Mouse (Mus musculus) small intestine, adult 2 months (tissue): Measurements from ENCODE around the gene Kcng1. TPM values are rescaled to one million over a fixed set of nuclear protein-coding genes. Genes with fewer than 3 reads are reported as not detected.

Experiments
- H3K27ac ChIP-seq: fragments of 200-500 bp; 2 replicates; pipeline ENCODE4 v1.5.1; 2012; ENCODE audit warnings: low read depth, low read length, control low read depth, inconsistent platforms; ENCODE audit not compliant: insufficient read depth
- H3K27me3 ChIP-seq: fragments of 200-500 bp; 2 replicates; pipeline ENCODE4 v1.6.1; 2012; ENCODE audit warnings: mild to moderate bottlenecking, moderate library complexity, low read length, inconsistent platforms; ENCODE audit not compliant: control insufficient read depth, insufficient read depth
- H3K36me3 ChIP-seq: fragments of 200-500 bp; 2 replicates; pipeline ENCODE4 v1.6.1; 2012; ENCODE audit warnings: mild to moderate bottlenecking, low read length, control low read depth, inconsistent platforms; ENCODE audit not compliant: control insufficient read depth, insufficient read depth
- H3K4me1 ChIP-seq: fragments of 200-500 bp; 2 replicates; pipeline ENCODE4 v1.6.1; 2012; ENCODE audit warnings: low read length, inconsistent platforms, mixed read lengths; ENCODE audit not compliant: control insufficient read depth, insufficient read depth, insufficient read length
- H3K4me3 ChIP-seq: fragments of 200-500 bp; 2 replicates; pipeline ENCODE4 v1.5.1; 2012; ENCODE audit warnings: low read depth, mild to moderate bottlenecking, control low read depth, inconsistent platforms, low read length, moderate library complexity
- CTCF ChIP-seq: fragments of 200-500 bp; IDR thresholded peaks from 2 replicates; pipeline ENCODE4 v1.5.1; 2012; ENCODE audit warnings: low read depth, mild to moderate bottlenecking, control low read depth, inconsistent platforms, low read length, moderate library complexity, mixed read lengths; ENCODE audit not compliant: insufficient replicate concordance, insufficient read length; ENCODE audit errors: extremely low read depth
- POLR2A ChIP-seq: fragments of 200-500 bp; IDR thresholded peaks from 2 replicates; pipeline ENCODE4 v1.6.1; 2012; ENCODE audit warnings: low read depth, mild to moderate bottlenecking, control low read depth, inconsistent platforms, low read length, moderate library complexity
- WGBS: fragments of 180-500 bp; shearing (Covaris S2); methylation state at CpG from one replicate; pipeline ENCODE4 v1.1.7; 2018; 5-methylcytosine and 5-hydroxymethylcytosine counted together
- polyA plus RNA-seq: library from polyadenylated mRNA; depleted of rRNA; stranded (reverse); fragments of >200 nt; gene quantifications from 2 replicates; pipeline ENCODE4 v1.2.3, GENCODE M21; 2012; rRNA removed

Kcng1 gene
- polyA plus RNA-seq, 1 experiment: 1.3 TPM

DNA sequence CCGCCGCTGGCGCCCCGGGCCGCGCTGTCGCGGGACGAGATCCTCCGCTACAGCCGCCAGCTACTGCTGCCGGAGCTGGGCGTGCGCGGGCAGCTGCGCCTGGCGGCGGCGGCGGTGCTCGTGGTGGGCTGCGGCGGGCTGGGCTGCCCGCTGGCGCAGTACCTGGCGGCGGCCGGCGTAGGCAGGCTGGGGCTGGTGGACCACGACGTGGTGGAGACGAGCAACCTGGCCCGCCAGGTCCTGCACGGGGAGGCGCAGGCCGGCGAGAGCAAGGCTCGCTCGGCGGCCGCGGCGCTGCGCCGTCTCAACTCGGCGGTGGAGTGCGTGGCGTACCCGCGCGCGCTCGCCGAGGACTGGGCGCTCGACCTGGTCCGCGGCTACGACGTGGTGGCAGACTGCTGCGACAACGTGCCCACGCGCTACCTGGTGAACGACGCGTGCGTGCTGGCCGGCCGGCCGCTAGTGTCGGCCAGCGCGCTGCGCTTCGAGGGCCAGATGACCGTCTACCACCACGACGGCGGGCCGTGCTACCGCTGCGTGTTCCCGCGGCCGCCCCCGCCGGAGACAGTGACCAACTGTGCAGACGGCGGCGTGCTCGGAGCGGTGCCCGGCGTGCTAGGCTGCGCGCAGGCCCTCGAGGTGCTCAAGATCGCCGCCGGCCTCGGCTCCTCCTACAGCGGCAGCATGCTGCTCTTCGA is 50.6 kb downstream of the Kcng1 start:
- peak overlapping the region; percentile 94 for H3K27ac ChIP-seq
- peak overlapping the region; percentile 82 for H3K4me3 ChIP-seq
- H3K36me3 ChIP-seq: peaks cover 12% of the 10 kb centered on the region
- TF ChIP-seq CTCF: no peak
- TF ChIP-seq POLR2A: no peak
- H3K27me3 ChIP-seq: no peaks in the 10 kb centered on the region
- peaks cover 6% of the 10 kb centered on the region for H3K4me1 ChIP-seq
- WGBS: 1% methylated on average over 105 of the region's 105 CpGs

DNA sequence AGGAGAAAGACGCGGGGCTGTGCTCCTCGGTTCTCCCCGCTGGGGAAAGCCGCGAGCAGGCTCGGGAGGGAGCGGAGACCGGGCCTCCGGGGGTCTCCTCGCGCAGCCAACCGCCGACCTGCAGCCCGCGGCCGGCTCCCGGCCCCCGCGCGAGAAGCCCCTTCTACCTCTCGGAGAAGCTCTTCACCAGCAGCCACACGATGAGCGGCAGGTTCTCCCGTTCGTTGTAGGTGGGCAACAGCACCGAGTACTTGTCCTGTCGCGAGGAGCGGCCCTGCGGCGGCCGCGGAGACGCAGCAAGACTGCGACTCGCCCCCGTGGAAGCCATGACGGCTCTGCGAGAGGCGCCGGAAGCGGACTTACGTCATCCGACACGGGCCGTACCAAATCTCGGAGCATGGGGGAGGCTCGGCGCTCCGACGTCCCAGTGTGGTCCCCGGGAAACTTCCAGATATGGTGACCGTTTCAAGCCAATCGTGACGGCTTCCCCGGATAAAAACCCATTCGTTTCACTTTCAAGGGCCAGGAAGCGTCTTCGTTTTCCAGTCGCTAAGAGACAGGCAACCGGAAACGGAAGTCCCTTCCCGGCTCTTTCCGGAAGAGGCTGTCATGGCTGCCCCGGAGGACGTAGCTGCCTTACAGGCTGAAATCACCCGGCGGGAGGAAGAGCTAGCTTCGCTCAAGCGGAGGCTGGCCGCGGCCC is 51.4 kb downstream of the Kcng1 start, which contains the start of the genes Gm20716, Dpm1 and Mocs3:
Gm20716 (minus strand) TSS at position 339 of the 703 bp plus-strand sequence.
Dpm1 (minus strand) TSS at position 566 of the 703 bp plus-strand sequence.
Mocs3 (plus strand) TSS at position 597 of the 703 bp plus-strand sequence.
- Histone ChIP-seq H3K27ac (peak within 1 kb of the TSS; percentile 94), H3K4me1 (peaks cover 6% of the 10 kb centered on the region), H3K4me3 (peak within 1 kb of the TSS; percentile 82), H3K27me3 (no peaks in the 10 kb centered on the region), H3K36me3 (peaks cover 20% of the 10 kb centered on the region)
- under 1% methylated on average over 73 of the region's 73 CpGs for WGBS
- TF ChIP-seq POLR2A: peak; percentile 73
- no peak for TF ChIP-seq CTCF

- peak overlapping the region; percentile 94; the same call in 1 of the 2 replicates for H3K27ac ChIP-seq
Observed at GRCm38 (mm10) chr2:168229116-168230025, 52.2 kb downstream of the Kcng1 start.

DNA sequence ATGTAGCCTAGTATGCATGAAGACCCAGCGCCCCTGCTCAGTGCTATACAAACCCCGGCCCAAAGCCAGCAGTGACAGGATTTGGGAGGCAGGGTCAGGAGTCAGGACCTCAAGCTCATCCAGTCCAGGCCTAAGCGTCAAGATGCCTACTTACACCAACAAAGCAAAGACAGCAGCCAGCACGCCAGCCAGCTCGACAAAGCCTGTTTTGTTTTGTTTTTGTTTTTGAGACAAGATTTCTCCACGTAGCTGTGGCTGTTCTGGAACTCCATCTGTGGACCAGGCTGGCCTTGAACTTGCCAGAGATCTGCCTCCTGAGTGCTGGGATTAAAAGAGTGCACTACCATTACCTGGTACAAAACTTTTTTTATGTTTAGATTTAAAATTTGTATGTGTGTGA is 58.2 kb downstream of the Kcng1 start:
- 92% methylated on average over 6 of the region's 6 CpGs for WGBS
- Histone ChIP-seq H3K4me1 (no peaks in the 10 kb centered on the region), H3K27me3 (no peaks in the 10 kb centered on the region), H3K36me3 (peaks cover 59% of the 10 kb centered on the region), H3K4me3 (no peak overlapping the region), H3K27ac (no peak overlapping the region)
- TF ChIP-seq CTCF: no peak
- TF ChIP-seq POLR2A: no peak

More at GRCm38 (mm10) chr2:168229116-168230025, 52.2 kb downstream of the Kcng1 start:
- Histone ChIP-seq H3K4me3 (peak overlapping the region; percentile 82), H3K36me3 (peaks cover 26% of the 10 kb centered on the region), H3K27me3 (no peaks in the 10 kb centered on the region), H3K4me1 (peaks cover 6% of the 10 kb centered on the region)
- WGBS: 11% methylated on average over 41 of the region's 41 CpGs
- TF ChIP-seq CTCF (no peak), POLR2A (no peak)

- WGBS: 69% methylated on average over 5 of the region's 5 CpGs
- H3K36me3 ChIP-seq: peaks cover 63% of the 10 kb centered on the region
Observed at GRCm38 (mm10) chr2:168213788-168214397, 67.6 kb downstream of the Kcng1 start.

More at GRCm38 (mm10) chr2:168213788-168214397, 67.6 kb downstream of the Kcng1 start:
- no peak overlapping the region for H3K27ac ChIP-seq
- H3K27me3 ChIP-seq: no peaks in the 10 kb centered on the region
- H3K4me1 ChIP-seq: no peaks in the 10 kb centered on the region
- no peak overlapping the region for H3K4me3 ChIP-seq
- TF ChIP-seq CTCF: no peak
- TF ChIP-seq POLR2A: no peak

Other genes starting within 250 kb of the Kcng1 start
- gene Pard6b, start 200.7 kb downstream of the Kcng1 start, polyA plus RNA-seq: 18.2 and 55.5 TPM in 2 replicates
- gene Adnp, start 74.6 kb downstream of the Kcng1 start, polyA plus RNA-seq: 6.4 and 12.9 TPM in 2 replicates
- gene Gm20716, start 51.4 kb downstream of the Kcng1 start, polyA plus RNA-seq: not detected in 2 replicates
- gene Dpm1, start 51.1 kb downstream of the Kcng1 start, polyA plus RNA-seq: 12.9 and 26.2 TPM in 2 replicates
- gene Mocs3, start 51.1 kb downstream of the Kcng1 start, polyA plus RNA-seq: 31.2 and 47.1 TPM in 2 replicates